Mouse (Mus musculus): Measurements from ENCODE around the gene Ciapin1. TPM values are rescaled to one million over a fixed set of nuclear protein-coding genes. Genes with fewer than 3 reads are reported as not detected.

Gene Ciapin1
- total RNA-seq (2023): 44.8 and 46.9 TPM in 2 replicates

GRCm38 (mm10) chr8:94837662-94838574 lies at the start of gene Ciapin1, which contains the start of gene Coq9:
Gene Ciapin1 (minus strand): TSS chr8:94838358.
Gene Coq9 (plus strand): TSS chr8:94838321.

GRCm38 (mm10) chr8:94876197-94876730 lies 38.1 kb upstream of the Ciapin1 start, which contains the start of gene Dok4:
Gene Dok4 (minus strand): TSS chr8:94876330.

GRCm38 (mm10) chr8:94857346-94858173 lies 19.4 kb upstream of the Ciapin1 start, which contains the start of gene Polr2c:
Gene Polr2c (plus strand): TSS chr8:94857450.

DNA sequence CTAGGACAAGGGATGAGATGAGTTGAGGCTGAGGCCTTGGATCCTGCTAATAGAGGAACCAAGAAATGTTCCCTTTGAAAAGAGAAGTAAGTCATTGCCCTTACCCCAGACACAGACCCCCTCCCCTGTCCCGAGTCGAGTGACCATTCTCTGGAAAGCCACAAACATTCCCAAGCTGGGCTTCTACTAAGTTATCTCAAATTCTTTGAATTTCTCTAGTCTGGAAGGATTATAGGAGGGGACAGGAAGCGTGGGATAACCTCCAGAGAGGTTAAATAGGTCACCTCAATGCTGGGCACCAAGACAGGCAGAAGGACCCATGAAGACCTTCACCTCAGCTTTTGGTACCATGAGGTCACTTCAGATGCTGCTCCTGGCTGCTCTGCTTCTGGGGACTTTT lies 28.0 kb downstream of the Ciapin1 start, which contains the start of gene Ccl17:
TSS of gene Ccl17 (plus strand) at position 301 of the 400 bp plus-strand sequence.

DNA sequence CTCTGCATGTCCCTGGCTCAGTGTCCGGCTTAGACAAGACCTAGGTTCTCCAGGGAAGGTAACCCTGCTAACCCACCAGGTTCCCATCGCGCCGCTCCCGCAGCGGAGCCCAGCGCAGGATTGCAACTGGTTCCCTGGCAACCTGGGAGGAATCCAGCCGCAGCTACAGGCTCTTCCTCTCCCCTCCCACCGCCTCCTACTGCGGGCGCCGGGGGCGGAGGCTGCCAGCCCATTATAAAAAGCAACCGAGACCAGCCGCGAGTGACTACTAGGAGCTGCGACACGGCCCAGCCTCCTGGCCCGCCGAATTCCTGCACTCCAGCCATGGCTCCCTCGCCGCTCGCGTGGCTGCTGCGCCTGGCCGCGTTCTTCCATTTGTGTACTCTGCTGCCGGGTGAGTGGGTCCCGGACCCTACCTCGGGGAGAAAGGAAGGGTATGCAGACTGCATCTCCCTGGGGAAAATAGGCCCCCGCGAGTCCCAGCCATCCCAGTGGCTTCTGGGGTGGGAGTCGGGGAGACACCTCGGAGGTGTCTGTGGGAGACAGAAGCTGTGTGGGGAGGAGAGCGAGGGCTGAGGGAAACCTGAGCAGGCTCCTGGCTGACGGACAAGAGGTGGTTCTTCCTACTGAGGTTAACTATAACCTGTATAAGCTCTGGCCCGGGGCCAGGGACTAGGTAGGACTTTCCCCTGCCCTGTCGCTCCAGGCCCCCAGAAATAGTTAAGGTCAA lies 66.1 kb downstream of the Ciapin1 start, which contains the start of gene Cx3cl1:
TSS of gene Cx3cl1 (plus strand) at position 69 of the 730 bp plus-strand sequence.

Other genes with a start within 250 kb of the Ciapin1 start
- 24.1 and 26.2 TPM in 2 replicates for gene Rspry1, start 236.4 kb downstream of the Ciapin1 start, total RNA-seq (2023)
- gene Fam192a, start 236.4 kb downstream of the Ciapin1 start, total RNA-seq (2023): 21.8 and 24.0 TPM in 2 replicates
- gene Arl2bp, start 171.8 kb downstream of the Ciapin1 start, total RNA-seq (2023): 99.9 and 112 TPM in 2 replicates
- not detected in 2 replicates for gene Pllp, start 142.1 kb downstream of the Ciapin1 start, total RNA-seq (2023)
- gene Ccl22, start 92.8 kb downstream of the Ciapin1 start, total RNA-seq (2023): not detected in 2 replicates
- gene Cx3cl1, start 66.3 kb downstream of the Ciapin1 start, total RNA-seq (2023): not detected in 2 replicates
- gene Ccl17, start 27.9 kb downstream of the Ciapin1 start, total RNA-seq (2023): not detected in 2 replicates
- 20.1 and 22.0 TPM in 2 replicates for gene Coq9, start within 50 bp of the Ciapin1 start, total RNA-seq (2023)
- gene Polr2c, start 19.1 kb upstream of the Ciapin1 start, total RNA-seq (2023): 35.4 and 45.1 TPM in 2 replicates
- gene Dok4, start 38.0 kb upstream of the Ciapin1 start, total RNA-seq (2023): 1.1 and 1.5 TPM in 2 replicates
- gene Ccdc102a, start 79.7 kb upstream of the Ciapin1 start, total RNA-seq (2023): 1.8 and 2.9 TPM in 2 replicates
- 9.5 and 12.4 TPM in 2 replicates for gene Adgrg5, start 85.3 kb upstream of the Ciapin1 start, total RNA-seq (2023)
- 6.2 and 9.2 TPM in 2 replicates for gene Adgrg1, start 136.4 kb upstream of the Ciapin1 start, total RNA-seq (2023)
- gene Adgrg3, start 179.3 kb upstream of the Ciapin1 start, total RNA-seq (2023): 175 and 211 TPM in 2 replicates
- 0.73 and 1.2 TPM in 2 replicates for gene Drc7, start 216.7 kb upstream of the Ciapin1 start, total RNA-seq (2023)
- gene Katnb1, start 242.8 kb upstream of the Ciapin1 start, total RNA-seq (2023): 19.7 and 20.8 TPM in 2 replicates